Mouse (Mus musculus): ENCODE data around the gene Efnb2. TPM values are rescaled to one million over a fixed set of nuclear protein-coding genes. Genes with fewer than 3 reads are reported as not detected.

Efnb2 gene
- total and polyA plus RNA-seq, 3 experiments: 16.8 to 24.1 (median 22.2) TPM

DNA sequence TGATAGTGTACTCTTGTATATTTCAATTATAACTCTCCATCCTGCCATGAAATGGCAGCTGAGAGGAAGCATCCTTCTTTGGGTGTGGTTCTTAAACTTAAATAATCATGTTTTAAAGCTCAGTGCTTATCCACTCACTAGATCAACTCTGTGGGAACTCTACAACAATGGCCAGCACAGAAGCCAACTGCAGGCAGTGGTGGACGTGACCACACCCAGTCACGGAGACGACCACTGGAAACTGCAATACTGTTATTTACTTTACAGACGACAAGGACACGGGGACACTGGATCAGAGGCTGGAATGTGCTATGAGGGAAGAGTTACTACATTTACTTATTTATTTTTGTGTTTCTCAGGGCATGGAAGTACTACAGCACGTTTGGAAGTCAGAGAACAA is 57.2 kb downstream of the Efnb2 start:
- Histone ChIP-seq H3K4me1 (ENCODE audit: control insufficient read depth, insufficient read depth, low read length) (peaks cover 3% of the 10 kb centered on the region), H3K79me2 (replicated peaks; ENCODE audit: control insufficient read depth, insufficient read depth, low read length) (no peaks in the 10 kb centered on the region), H3K4me3 (no peak overlapping the region), H3K36me3 (ENCODE audit: control insufficient read depth, insufficient read depth, low read length) (no peaks in the 10 kb centered on the region), H3K27me3 (ENCODE audit: control insufficient read depth, insufficient read depth, low read length) (no peaks in the 10 kb centered on the region), H3K27ac (peak overlapping the region; percentile 12), H3K9ac (ENCODE audit: low read depth, low read length) (no peak overlapping the region)
- TF ChIP-seq POLR2A (IDR thresholded peaks at IDR 0.05; ENCODE audit: insufficient read depth, low read depth, low read length) (no peak), EP300 (IDR thresholded peaks at IDR 0.05; ENCODE audit: insufficient read depth, low read depth, low read length) (0 out of 2 replicates have a peak, but pooled peaks have one; percentile 34)
- DNase-seq: no peak
- intact Hi-C loops (cut with DNase I): loop anchor here (2.0 to 5.0 kb wide), 2 partner anchors 19 to 53 kb away; no protein-coding TSS in a partner anchor
- 41% methylated on average over 6 of the region's 6 CpGs for WGBS

DNA sequence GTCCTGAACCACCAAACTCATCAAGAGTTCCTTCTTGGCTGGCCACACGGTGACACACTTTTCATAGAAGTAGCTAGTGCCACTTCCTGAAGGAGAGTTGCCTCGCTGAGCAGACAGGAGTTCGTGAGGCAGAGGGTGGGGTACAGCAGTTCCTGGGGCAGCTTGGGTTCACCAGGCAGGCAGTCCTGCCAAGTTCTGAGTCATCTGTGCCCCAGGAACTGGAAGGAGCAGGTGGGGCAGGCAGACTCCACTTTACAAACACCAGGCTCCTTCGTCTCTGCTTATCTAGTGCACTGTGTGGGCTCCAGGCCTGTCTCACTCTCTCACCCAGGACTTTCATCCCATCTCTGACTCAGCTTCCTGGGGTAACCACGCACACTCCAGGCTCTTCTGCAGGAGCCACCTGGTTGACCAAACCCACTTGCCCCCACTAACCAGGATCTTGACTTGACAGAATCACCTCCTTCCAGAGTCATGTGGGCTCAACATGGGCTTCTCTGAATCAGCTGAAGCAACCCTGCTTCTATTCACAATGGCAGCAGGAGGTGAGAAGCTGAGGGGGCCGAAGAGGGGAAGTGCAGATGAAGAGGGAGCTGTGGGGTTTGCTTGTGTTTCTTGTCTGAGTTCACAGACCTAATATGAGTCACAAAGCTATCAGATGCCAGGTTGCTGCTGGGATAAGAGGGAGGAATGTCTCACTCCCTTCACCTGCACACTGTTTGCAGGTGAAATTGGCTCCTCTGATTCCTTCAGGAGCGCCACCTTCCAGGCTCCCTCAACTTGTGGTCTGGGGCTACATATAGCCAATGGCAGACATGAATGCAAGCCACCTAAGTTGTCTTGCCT is 58.2 kb downstream of the Efnb2 start:
- no peaks in the 10 kb centered on the region for H3K79me2 ChIP-seq (replicated peaks; ENCODE audit: control insufficient read depth, insufficient read depth, low read length)
- no peak overlapping the region for H3K9ac ChIP-seq (ENCODE audit: low read depth, low read length)
- TF ChIP-seq POLR2A (IDR thresholded peaks at IDR 0.05; ENCODE audit: insufficient read depth, low read depth, low read length): no peak
- peak; percentile 21; the same call in 1 of the 2 replicates for TF ChIP-seq CTCF (IDR thresholded peaks at IDR 0.05)
- peaks cover 3% of the 10 kb centered on the region for H3K4me1 ChIP-seq (ENCODE audit: control insufficient read depth, insufficient read depth, low read length)
- peak in 1 of 2 experiments; percentile 45 for DNase-seq
- intact Hi-C loops (cut with DNase I): loop anchor here (5.0 kb wide), 1 partner anchor 54 kb away; no protein-coding TSS in a partner anchor
- no peaks in the 10 kb centered on the region for H3K36me3 ChIP-seq (ENCODE audit: control insufficient read depth, insufficient read depth, low read length)
- no peaks in the 10 kb centered on the region for H3K27me3 ChIP-seq (ENCODE audit: control insufficient read depth, insufficient read depth, low read length)
- H3K27ac ChIP-seq: peak overlapping the region; percentile 12
- WGBS: 43% methylated on average over 7 of the region's 7 CpGs
- H3K4me3 ChIP-seq: no peak overlapping the region

DNA sequence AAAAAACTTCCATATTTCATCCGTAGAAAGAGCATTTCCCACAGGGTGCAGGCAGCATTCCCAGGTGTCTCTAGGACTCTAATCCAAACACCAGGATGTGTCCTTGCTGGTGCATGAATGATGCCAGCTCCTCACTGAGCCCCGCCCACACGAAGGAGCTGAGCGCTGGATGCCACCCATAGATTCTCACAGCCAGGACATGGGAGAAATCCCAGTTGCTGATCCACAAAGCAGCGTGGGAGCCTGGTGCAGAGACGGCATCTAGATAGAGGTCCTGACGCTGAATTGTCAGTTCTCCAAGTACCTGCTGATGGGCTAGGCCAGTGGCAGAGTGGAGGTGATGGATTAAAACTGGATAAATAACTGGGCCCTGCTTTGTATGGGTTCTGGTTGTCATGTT is 61.1 kb downstream of the Efnb2 start:
- no peak overlapping the region for H3K27ac ChIP-seq
- H3K4me3 ChIP-seq: no peak overlapping the region
- no peaks in the 10 kb centered on the region for H3K36me3 ChIP-seq (ENCODE audit: control insufficient read depth, insufficient read depth, low read length)
- no peak for DNase-seq
- 83% methylated on average over 7 of the region's 7 CpGs for WGBS
- H3K27me3 ChIP-seq (ENCODE audit: control insufficient read depth, insufficient read depth, low read length): no peaks in the 10 kb centered on the region
- no peaks in the 10 kb centered on the region for H3K79me2 ChIP-seq (replicated peaks; ENCODE audit: control insufficient read depth, insufficient read depth, low read length)
- no peak overlapping the region for H3K9ac ChIP-seq (ENCODE audit: low read depth, low read length)
- peaks cover 3% of the 10 kb centered on the region for H3K4me1 ChIP-seq (ENCODE audit: control insufficient read depth, insufficient read depth, low read length)
- intact Hi-C loops (cut with DNase I): loop anchor here (5.0 kb wide), 1 partner anchor 57 kb away; no protein-coding TSS in a partner anchor
- TF ChIP-seq POLR2A (IDR thresholded peaks at IDR 0.05; ENCODE audit: insufficient read depth, low read depth, low read length): no peak
- no peak for TF ChIP-seq CTCF (IDR thresholded peaks at IDR 0.05)
- TF ChIP-seq EP300 (IDR thresholded peaks at IDR 0.05; ENCODE audit: insufficient read depth, low read depth, low read length): no peak

DNA sequence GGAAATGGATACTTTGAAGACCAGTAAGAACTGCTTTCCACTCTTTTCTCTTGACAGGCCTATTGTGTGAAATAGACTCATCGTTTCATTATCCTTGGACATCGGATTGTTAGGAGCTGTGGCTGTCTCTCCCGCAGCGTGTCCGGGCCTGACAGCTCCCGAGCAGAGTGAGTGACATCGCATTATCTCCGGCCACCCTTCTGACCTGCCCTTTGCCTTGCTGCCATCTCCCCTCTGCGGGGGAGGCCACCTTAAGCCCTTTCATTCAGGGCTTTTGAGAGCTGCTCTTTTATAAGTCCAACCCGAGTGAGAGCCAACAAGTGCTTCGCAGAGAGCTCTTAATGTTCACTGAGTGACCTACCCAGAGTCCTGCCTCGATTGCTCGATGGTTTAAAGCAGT is 63.6 kb downstream of the Efnb2 start:
- Histone ChIP-seq H3K9ac (ENCODE audit: low read depth, low read length) (no peak overlapping the region), H3K36me3 (ENCODE audit: control insufficient read depth, insufficient read depth, low read length) (no peaks in the 10 kb centered on the region), H3K4me1 (ENCODE audit: control insufficient read depth, insufficient read depth, low read length) (no peaks in the 10 kb centered on the region), H3K79me2 (replicated peaks; ENCODE audit: control insufficient read depth, insufficient read depth, low read length) (no peaks in the 10 kb centered on the region), H3K27me3 (ENCODE audit: control insufficient read depth, insufficient read depth, low read length) (no peaks in the 10 kb centered on the region), H3K27ac (no peak overlapping the region), H3K4me3 (no peak overlapping the region)
- intact Hi-C loops (cut with DNase I): no loop called here
- WGBS: 69% methylated on average over 13 of the region's 13 CpGs
- no peak for DNase-seq
- TF ChIP-seq EP300 (IDR thresholded peaks at IDR 0.05; ENCODE audit: insufficient read depth, low read depth, low read length) (no peak), POLR2A (IDR thresholded peaks at IDR 0.05; ENCODE audit: insufficient read depth, low read depth, low read length) (no peak), CTCF (IDR thresholded peaks at IDR 0.05) (no peak)

DNA sequence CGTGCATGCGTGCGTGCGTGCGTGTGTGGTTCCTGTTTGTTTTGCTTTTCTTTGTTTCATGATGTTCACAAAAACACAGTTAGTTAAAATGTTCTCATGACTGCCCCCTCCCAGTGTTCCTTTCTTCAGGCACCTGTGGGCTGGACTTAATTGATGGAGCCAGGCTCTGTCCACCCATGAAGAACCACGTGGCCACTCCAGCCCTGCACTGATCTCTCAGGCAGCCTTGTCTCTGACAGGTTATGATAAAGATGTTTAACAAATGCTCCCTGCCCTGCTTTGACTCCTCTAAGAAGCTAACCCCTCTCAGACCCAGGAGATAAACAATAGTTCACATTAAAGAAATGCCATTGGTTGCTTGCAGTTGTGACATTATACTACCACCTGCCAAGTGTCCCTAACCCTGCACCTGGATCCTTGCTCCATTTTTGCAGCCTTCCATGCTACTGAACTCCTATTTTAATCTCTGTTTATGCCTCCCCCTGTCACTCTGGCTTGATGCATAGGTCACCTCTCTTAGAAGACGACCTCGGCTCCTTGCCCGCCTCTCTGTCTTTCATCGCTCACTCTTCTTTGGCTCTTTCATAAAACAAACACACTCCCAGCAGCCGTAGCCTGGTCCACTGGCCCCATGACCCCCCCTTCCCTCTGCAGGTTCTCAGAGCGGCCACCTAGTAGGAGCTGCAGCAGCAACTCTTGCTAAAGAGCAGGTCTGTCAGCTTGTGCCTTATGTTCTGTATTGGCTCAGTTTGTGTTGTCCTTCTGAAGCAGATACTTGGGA is 65.0 kb downstream of the Efnb2 start:
- intact Hi-C loops (cut with DNase I): no loop called here
- H3K36me3 ChIP-seq (ENCODE audit: control insufficient read depth, insufficient read depth, low read length): no peaks in the 10 kb centered on the region
- no peak overlapping the region for H3K9ac ChIP-seq (ENCODE audit: low read depth, low read length)
- no peaks in the 10 kb centered on the region for H3K27me3 ChIP-seq (ENCODE audit: control insufficient read depth, insufficient read depth, low read length)
- TF ChIP-seq EP300 (IDR thresholded peaks at IDR 0.05; ENCODE audit: insufficient read depth, low read depth, low read length) (no peak), POLR2A (IDR thresholded peaks at IDR 0.05; ENCODE audit: insufficient read depth, low read depth, low read length) (no peak), CTCF (IDR thresholded peaks at IDR 0.05) (no peak)
- H3K4me1 ChIP-seq (ENCODE audit: control insufficient read depth, insufficient read depth, low read length): no peaks in the 10 kb centered on the region
- no peak for DNase-seq
- no peaks in the 10 kb centered on the region for H3K79me2 ChIP-seq (replicated peaks; ENCODE audit: control insufficient read depth, insufficient read depth, low read length)
- H3K27ac ChIP-seq: no peak overlapping the region
- WGBS: 77% methylated on average over 12 of the region's 12 CpGs
- no peak overlapping the region for H3K4me3 ChIP-seq

Measured in heart, adult 2 months (tissue).